Mouse (Mus musculus): ENCODE data around the gene Prr13. TPM values are rescaled to one million over a fixed set of nuclear protein-coding genes. Genes with fewer than 3 reads are reported as not detected.

The Prr13 gene
- total RNA-seq, 2 experiments from 2014 or later, result 50.3 to 97.6 TPM

DNA sequence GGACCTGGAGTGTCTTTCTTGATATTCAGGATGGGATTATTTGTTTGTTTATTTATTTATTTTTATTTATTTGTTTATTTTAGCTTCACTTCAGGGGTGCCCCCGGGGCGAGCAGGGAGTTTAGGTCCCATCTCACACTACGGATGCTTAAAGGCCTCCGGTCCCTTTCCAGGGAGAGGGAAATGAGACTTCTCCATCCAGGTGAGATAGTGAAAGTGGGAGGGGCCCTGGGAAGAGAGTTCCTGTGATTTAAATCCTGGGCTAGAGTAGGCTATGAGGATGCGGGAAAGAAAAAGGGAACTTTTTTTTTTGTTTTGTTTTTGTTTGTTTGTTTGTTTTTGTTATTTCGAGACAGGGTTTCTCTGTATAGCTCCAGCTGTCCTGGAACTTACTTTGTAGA, 553 bp downstream of the Prr13 start:
- ATAC-seq (replicated peaks; ENCODE audit: low FRiP score, low TSS enrichment, poor library complexity, severe bottlenecking), result no peak

DNA sequence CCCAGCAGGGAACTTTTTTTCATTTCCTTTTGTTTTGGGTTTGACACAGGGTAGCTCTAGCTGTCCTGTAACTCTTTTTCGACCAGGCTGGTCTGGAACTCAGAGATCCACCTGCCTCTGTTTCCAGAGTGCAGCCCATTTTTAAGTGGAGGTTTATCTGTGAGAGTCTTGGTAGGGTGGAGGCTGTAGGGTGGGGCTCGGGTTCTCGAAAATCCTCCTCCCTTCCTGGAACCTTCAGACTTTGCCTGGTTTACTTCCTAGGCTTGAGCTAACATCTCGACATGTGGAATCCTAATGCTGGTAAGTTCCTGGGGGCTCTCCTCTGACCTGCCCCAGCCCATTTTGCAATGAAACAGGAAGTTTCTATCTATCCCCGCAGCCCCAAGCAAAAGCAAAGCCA, 1.0 kb downstream of the Prr13 start:
- ATAC-seq (replicated peaks; ENCODE audit: low FRiP score, low TSS enrichment, poor library complexity, severe bottlenecking), result no peak

- no peak for ATAC-seq (replicated peaks; ENCODE audit: low FRiP score, low TSS enrichment, poor library complexity, severe bottlenecking)
Observed at GRCm38 (mm10) chr15:102460409-102460808, 1.6 kb downstream of the Prr13 start.

DNA sequence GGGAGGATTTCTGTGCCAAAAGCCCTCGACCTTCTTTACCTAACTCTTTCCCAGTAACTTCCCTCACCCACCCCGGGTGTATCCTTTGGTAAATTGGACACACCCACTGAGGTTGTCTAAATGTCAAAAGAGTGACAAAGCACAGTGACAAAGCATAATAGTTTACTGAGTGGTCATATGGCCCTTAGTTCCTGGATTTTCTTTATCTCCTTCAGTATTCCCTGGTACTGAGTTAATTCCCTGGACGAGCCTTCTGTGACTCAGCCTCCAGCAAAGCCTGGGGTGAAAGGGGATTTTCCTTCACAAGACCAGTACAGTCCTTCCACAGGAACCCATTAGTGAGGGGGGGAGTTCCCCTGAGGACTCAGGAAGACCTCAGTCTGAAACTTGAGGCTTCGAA, 2.1 kb downstream of the Prr13 start:
- no peak for ATAC-seq (replicated peaks; ENCODE audit: low FRiP score, low TSS enrichment, poor library complexity, severe bottlenecking)

GRCm38 (mm10) chr15:102461430-102462075, 2.7 kb downstream of the Prr13 start:
- ATAC-seq (replicated peaks; ENCODE audit: low FRiP score, low TSS enrichment, poor library complexity, severe bottlenecking), result no peak

DNA sequence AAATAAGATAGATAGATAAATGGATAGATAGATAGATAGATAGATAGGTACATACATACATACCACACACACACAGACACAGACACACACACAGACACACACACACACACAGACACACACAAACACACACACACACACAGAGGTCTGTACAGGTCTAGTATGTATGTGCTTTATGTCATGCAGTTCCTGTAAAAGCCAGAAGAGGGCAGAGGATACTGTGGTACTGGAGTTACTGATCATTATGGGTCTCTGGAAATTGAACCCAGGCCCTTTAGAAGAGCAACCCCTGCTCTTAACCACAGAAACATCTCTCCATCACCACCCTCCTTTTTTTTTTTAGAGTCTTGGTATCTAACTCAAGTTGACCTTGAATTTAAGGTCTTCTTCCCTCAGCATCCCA, 4.8 kb downstream of the Prr13 start:
- 0 out of 2 replicates have a peak, but pooled peaks have one; percentile 35 for ATAC-seq (replicated peaks; ENCODE audit: low FRiP score, low TSS enrichment, poor library complexity, severe bottlenecking)

DNA sequence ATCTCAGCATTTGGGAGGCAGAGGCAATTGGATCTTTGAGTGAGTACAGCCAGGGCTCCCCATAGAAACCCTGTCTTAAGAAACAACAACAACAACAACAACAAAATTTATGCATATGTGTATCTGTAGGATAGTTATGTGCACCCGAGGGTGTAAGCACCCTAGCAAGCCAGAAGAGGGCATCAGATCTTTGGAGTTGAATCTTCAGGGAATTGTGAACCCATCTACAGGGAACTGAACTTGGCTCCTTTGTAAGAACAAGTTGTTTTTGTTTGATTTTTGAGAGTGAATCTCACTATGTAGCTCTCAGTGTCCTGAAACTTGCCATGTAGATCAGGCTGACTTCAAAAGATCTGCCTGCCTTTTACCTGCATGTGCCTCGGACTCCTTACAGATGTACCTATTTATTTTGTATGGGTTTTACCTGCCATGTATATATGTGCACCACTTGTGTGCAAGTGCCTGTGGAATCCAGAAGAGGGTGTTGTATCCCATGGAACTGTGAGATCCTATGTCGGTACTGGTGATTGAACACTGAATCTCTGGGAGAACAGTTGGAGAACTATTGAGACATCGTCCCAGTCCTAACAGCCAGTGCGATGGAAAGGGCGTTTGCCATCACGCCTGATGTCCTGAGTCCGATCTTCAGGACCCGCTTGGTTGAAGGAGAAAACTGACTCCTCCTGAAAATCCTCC, 10.0 kb downstream of the Prr13 start:
- no peak for ATAC-seq (replicated peaks; ENCODE audit: low FRiP score, low TSS enrichment, poor library complexity, severe bottlenecking)

GRCm38 (mm10) chr15:102470183-102470604, 11.4 kb downstream of the Prr13 start, which contains the start of gene Pcbp2:
Pcbp2 (plus strand) TSS chr15:102470539.
- ATAC-seq (replicated peaks; ENCODE audit: low FRiP score, low TSS enrichment, poor library complexity, severe bottlenecking), result peak; percentile 98

- ATAC-seq (replicated peaks; ENCODE audit: low FRiP score, low TSS enrichment, poor library complexity, severe bottlenecking), result peak; percentile 39
Observed at GRCm38 (mm10) chr15:102470605-102471294, 11.9 kb downstream of the Prr13 start.

DNA sequence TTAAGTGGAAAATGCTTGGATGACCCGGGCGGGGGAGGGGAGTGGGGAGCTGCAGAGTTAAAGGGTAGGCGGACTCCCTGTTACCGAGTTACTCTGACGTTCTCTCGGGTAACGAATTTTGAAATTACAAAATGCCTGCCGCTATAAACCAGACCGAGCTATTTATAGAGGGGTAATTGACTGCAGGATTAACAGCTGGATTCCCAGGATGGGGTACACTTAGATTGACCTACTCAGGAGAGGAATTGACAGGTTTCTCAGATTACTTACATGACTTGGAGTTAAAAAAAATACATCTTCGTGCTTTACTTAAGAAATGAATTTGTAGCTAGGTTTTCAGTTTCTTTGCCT, 12.4 kb downstream of the Prr13 start:
- ATAC-seq (replicated peaks; ENCODE audit: low FRiP score, low TSS enrichment, poor library complexity, severe bottlenecking), result 0 out of 2 replicates have a peak, but pooled peaks have one; percentile 0

GRCm38 (mm10) chr15:102471727-102472126, 12.9 kb downstream of the Prr13 start:
- no peak for ATAC-seq (replicated peaks; ENCODE audit: low FRiP score, low TSS enrichment, poor library complexity, severe bottlenecking)

DNA sequence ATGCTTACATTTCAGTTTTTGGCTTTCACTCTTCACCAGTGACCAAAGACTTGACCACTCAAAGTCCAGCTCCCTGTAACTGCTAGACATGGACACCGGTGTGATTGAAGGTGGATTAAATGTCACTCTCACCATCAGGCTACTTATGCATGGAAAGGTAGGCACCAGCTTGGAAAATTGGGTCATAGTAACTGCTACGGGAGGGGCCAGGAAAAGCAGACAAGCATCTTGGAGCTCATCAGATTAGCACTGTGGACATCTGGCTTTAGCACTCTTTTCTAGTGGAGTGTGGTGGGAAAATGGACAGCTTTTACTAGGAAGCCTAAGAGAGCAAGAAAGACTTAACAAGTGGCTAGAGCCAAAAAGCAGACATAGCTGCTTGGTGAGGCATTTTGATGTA, 14.4 kb downstream of the Prr13 start:
- no peak for ATAC-seq (replicated peaks; ENCODE audit: low FRiP score, low TSS enrichment, poor library complexity, severe bottlenecking)

DNA sequence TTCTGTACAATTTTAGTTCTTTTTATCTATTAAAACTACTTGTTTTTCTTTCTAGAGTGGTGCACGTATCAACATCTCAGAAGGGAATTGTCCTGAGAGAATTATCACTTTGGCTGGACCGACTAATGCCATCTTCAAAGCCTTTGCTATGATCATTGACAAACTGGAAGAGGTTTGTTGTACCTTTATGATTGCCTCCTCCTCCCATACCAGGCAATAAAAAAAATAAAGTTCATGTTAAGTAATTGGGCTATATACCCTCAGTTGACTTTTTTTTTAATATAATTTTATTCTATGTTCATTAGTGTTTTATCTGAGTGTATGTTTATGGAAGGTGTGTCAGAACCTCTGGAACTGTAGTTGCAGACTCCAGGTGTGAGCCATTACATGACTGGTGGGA, 15.7 kb downstream of the Prr13 start:
- no peak for ATAC-seq (replicated peaks; ENCODE audit: low FRiP score, low TSS enrichment, poor library complexity, severe bottlenecking)

DNA sequence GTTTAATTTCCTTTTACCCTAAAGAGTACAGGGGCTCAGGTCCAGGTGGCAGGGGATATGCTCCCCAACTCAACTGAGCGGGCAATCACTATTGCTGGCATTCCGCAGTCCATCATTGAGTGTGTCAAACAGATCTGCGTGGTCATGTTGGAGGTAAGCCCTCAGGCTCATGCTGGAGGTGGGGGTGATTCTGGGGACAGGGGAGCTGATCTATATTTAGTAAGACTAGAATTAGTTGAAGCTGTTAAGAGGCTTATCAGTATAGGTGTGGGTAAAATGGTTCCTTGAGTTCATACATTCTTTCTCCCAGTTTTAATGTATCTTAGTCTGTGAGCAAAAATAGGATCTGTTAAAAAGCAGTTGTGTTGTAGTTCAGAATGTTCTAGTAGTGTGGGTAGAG, 24.3 kb downstream of the Prr13 start:
- ATAC-seq (replicated peaks; ENCODE audit: low FRiP score, low TSS enrichment, poor library complexity, severe bottlenecking), result no peak

GRCm38 (mm10) chr15:102485853-102486252, 27.0 kb downstream of the Prr13 start:
- no peak for ATAC-seq (replicated peaks; ENCODE audit: low FRiP score, low TSS enrichment, poor library complexity, severe bottlenecking)

DNA sequence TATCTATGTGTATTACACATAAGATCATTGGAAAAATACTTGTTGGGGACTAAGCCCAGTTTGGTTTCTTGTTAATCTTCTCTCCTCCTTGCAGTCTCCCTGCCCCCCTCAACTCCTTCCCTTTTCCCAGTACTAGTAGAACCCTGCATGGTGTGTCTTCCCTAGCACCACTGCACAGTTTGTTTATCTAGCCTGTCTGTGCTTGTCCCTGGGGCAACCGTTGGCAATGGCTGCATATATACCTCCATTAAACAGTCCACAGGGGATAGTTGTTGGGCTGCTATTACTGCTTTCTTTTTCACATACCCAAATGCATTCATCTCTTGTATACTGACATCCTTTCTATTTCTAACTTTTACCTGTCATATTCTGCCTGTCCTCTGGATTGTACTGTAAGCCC, 28.8 kb downstream of the Prr13 start:
- ATAC-seq (replicated peaks; ENCODE audit: low FRiP score, low TSS enrichment, poor library complexity, severe bottlenecking), result no peak

- no peak for ATAC-seq (replicated peaks; ENCODE audit: low FRiP score, low TSS enrichment, poor library complexity, severe bottlenecking)
Observed at GRCm38 (mm10) chr15:102498322-102498721, 39.5 kb downstream of the Prr13 start.

DNA sequence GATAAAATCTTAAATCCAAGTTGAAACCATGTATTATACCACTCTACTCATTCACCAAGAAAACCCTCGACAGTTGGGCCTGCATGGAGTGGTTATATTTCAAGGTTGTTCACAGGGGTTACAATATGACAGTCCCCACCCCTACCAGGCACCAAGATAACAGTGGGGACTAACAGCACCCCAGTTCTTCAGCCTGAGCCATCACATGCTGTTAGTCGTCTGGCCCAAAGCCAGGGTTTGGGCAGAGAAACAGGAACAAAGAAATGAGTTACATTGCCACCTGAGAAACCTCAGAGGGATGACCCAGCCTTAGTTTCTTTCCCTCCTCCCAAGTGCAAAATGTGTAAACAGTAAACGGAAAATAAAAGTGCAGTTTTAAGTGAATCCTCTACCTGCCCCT, 40.5 kb downstream of the Prr13 start:
- 0 out of 2 replicates have a peak, but pooled peaks have one; percentile 15 for ATAC-seq (replicated peaks; ENCODE audit: low FRiP score, low TSS enrichment, poor library complexity, severe bottlenecking)

DNA sequence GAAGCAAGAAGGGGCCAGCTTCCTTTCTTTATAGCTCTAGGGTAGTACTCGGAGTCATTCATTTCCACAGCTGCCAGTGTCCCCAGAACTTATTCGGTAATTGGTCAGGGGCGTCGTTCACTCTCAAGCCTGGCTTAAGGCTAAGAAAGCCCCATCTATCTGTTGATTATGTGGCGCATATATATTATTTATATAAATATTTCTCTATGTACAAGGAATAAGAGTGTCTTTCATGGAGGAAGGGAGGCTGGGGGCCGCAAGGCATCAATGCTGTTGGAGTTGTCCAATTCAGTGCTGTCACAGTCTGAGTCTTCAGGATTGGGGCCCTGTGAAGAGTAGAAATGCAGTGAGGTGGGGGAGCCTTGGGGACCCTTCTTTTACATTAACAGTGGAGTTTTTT, 41.0 kb downstream of the Prr13 start:
- ATAC-seq (replicated peaks; ENCODE audit: low FRiP score, low TSS enrichment, poor library complexity, severe bottlenecking), result no peak

- ATAC-seq (replicated peaks; ENCODE audit: low FRiP score, low TSS enrichment, poor library complexity, severe bottlenecking), result no peak
Observed at GRCm38 (mm10) chr15:102500479-102500878, 41.7 kb downstream of the Prr13 start.

Data from megakaryocyte-erythroid progenitor cell, adult 5-6 weeks (primary cell).